Comparison of ENCODE assay signal across 8 mouse cellular contexts in the genomic region with DNA sequence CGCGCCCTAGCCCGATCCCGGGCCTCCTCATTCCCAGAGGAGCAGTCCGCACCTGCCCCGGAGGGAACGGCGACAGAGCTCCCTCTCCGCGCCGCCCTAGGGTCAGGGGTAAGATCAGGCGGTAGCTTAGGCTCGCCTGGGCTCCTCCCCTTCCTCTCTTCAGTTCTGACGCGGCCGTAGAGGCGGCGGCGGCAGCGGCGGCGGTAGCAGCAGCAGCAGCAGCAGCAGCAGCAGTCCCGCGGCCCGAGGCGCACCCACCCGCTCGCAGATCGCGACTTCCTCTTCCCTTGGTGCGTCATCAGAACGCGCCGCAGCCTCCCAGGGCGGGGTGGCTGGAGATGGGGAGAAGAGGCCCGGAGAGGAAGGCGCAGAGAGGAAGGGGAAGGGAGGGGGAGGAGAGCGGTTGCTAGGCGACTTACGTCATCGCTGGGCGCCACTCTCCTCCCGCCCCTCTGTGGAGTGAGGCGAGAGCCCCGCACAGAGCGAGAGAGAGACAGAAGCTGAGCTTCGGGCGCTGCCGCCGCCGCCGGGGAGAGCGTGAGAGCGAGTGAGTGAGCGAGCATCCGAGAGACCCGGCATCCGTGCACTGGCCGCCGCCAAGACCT. TPM values are rescaled to one million over a fixed set of nuclear protein-coding genes. Genes with fewer than 3 reads are reported as not detected.
DNase-seq lines count a peak whose midpoint lies in the region; ATAC-seq lines count a peak whose summit lies in the region.

No protein-coding gene starts in this region.

- H3K4me3 ChIP-seq in hindbrain, embryonic 11.5 days (ENCODE audit: low read depth, low read length) = peak overlapping the region; percentile 99

- ATAC-seq in hindbrain, embryonic 11.5 days (ENCODE audit: low FRiP score) = peak; percentile 98

- H3K4me2 ChIP-seq in hindbrain, embryonic 11.5 days (replicated peaks; ENCODE audit: low read depth, low read length) = peak overlapping the region; percentile 99

- peak overlapping the region; percentile 83 for H3K9ac ChIP-seq in hindbrain, embryonic 11.5 days (ENCODE audit: low read depth, low read length)

- H3K27ac ChIP-seq in hindbrain, embryonic 11.5 days (ENCODE audit: low read depth, low read length) = peak overlapping the region; percentile 94

- no peaks in the 10 kb centered on the region for H3K36me3 ChIP-seq in hindbrain, embryonic 11.5 days (ENCODE audit: control insufficient read depth, insufficient read depth, low read length)

- peaks cover 4% of the 10 kb centered on the region; the same call in 1 of the 2 replicates for H3K4me1 ChIP-seq in hindbrain, embryonic 11.5 days (replicated peaks; ENCODE audit: control insufficient read depth, insufficient read depth, low read length)

- WGBS in hindbrain, embryonic 11.5 days = under 1% methylated on average over 28 of the region's 60 CpGs

- no peaks in the 10 kb centered on the region for H3K9me3 ChIP-seq in hindbrain, embryonic 11.5 days (ENCODE audit: control insufficient read depth, low read length)

- DNase-seq in Muller cell, postnatal 12 days (ENCODE audit: inconsistent ontology term) = peak; percentile 100
- DNase-seq in cerebellum, adult 9-11 months = peak; percentile 100
- DNase-seq in frontal cortex, adult 2 months (ENCODE audit: extremely low spot score in 1 of 2, low spot score in 1 of 2) = peak; percentile 98 to 100
- DNase-seq in hindbrain, embryonic 11.5 days (ENCODE audit: low spot score) = peak; percentile 100
- DNase-seq in layer of hippocampus, postnatal 10 days (ENCODE audit: low spot score in 2 of 2) = peak; percentile 100
- peak; percentile 100 for DNase-seq in lung, postnatal 10 days
- DNase-seq in ovary, postnatal 36 days (ENCODE audit: low spot score) = peak; percentile 100
- DNase-seq in thymus, postnatal 25 days = peak; percentile 100

- H3K27me3 ChIP-seq in hindbrain, embryonic 11.5 days (ENCODE audit: control insufficient read depth, insufficient read depth, low read length) = no peaks in the 10 kb centered on the region

RNA-seq across cellular contexts. Expression of a gene that starts 0.8 kb away (rescaled TPM):
- 128 and 132 TPM in 2 replicates for polyA plus RNA-seq in frontal cortex, adult 2 months (2012; rRNA removed)
- polyA plus RNA-seq in hindbrain, embryonic 11.5 days (2014; fragmentation: Nextera tagmentation; extraction: Ambion mirVana) = 18.7 and 21.1 TPM in 2 replicates
- total RNA-seq in layer of hippocampus, postnatal 10 days (2021) = 100 to 1,000 TPM; 119 to 127 TPM

Comparison
In these comparisons a context has a peak if more than half of its experiments do, and no peak if none do; other contexts are left out.
1. Peak in every context shown above with its lines: DNase-seq, ATAC-seq, H3K4me3 ChIP-seq and H3K27ac ChIP-seq.